Comparison of ENCODE assay signal across 8 mouse cellular contexts in the genomic region with DNA sequence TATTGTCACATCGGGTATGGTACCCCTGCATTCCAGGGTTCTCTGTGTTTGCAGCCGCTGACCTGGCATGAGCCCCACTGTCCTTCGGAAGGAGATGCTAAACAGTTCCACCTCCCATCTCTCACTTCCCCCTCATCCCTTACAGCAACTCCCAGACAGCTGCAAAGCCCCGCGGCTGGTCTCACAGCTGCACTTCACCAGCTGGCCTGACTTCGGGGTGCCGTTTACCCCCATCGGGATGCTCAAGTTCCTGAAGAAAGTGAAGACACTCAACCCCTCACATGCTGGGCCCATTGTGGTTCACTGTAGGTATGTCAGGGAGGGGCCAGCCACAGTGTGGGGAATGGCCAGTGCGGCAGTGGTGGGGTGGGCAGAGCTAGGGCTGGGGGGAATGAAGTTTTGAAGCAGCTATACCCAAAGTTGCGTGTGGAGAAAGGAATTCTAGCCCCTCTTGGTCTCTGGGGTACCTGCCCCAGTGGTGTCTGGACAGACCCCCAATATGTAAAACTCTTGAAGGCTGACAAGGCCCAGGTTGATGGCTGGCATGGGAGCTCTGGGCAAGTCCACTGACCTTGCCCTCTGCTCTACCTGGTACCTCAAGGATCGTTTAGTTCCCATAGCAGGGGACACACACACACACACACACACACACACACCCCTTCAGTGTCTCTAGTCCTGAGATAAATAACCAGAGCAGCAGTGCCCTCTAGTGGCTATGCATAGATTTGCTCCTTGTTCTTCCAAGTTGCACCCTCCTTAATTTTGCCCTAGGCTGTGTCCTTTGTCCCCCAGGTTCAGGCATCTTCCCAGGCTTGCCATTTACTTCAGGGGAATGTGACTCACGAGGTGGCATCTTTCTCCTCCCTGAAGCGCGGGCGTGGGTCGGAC. TPM values are rescaled to one million over a fixed set of nuclear protein-coding genes. Genes with fewer than 3 reads are reported as not detected.
DNase-seq lines count a peak whose midpoint lies in the region; ATAC-seq and TF ChIP-seq lines count a peak whose summit lies in the region.

No protein-coding gene starts in this region.

- peaks cover 2% of the 10 kb centered on the region; the same call in 1 of the 2 replicates for H3K36me3 ChIP-seq in neural tube, embryonic 15.5 days
- H3K36me3 ChIP-seq in forebrain, embryonic 14.5 days (ENCODE audit: control insufficient read depth, insufficient read depth, low read length), result no peaks in the 10 kb centered on the region
- no peaks in the 10 kb centered on the region for H3K36me3 ChIP-seq in midbrain, embryonic 13.5 days
- H3K36me3 ChIP-seq in stomach, postnatal 0 days (ENCODE audit: control insufficient read depth, insufficient read depth, low read length), result peaks cover 4% of the 10 kb centered on the region; the same call in 1 of the 2 replicates

- peak; percentile 61 for DNase-seq in neural tube, embryonic 10.5 days (ENCODE audit: extremely low spot score, low spot score)
- peak; percentile 47 for DNase-seq in c-Kit-positive CD71-positive TER-119-negative erythroid progenitor cells, embryonic 14.5 days (ENCODE audit: low read depth)
- DNase-seq in forebrain, embryonic 14.5 days (ENCODE audit: low spot score), result peak; percentile 90
- DNase-seq in hindlimb bud, embryonic 11.5 days (ENCODE audit: extremely low spot score, low read depth, low spot score), result peak; percentile 44
- DNase-seq in left cerebral cortex, adult 2 months (ENCODE audit: extremely low spot score in 1 of 2, low spot score in 2 of 2), result peak; percentile 53 to 59
- peak; percentile 59 for DNase-seq in stomach, postnatal 0 days (ENCODE audit: low spot score)

- TF ChIP-seq CTCF in left cerebral cortex, adult 2 months (IDR thresholded peaks at IDR 0.05), result peak; percentile 77
- peak; percentile 91 for TF ChIP-seq CTCF in stomach, postnatal 0 days (IDR thresholded peaks at IDR 0.05; ENCODE audit: low read depth)

- no peaks in the 10 kb centered on the region for H3K27me3 ChIP-seq in neural tube, embryonic 15.5 days (replicated peaks)
- H3K27me3 ChIP-seq in forebrain, embryonic 14.5 days (replicated peaks; ENCODE audit: control insufficient read depth, insufficient read depth, low read length), result no peaks in the 10 kb centered on the region
- peaks cover 4% of the 10 kb centered on the region; the same call in 1 of the 2 replicates for H3K27me3 ChIP-seq in midbrain, embryonic 13.5 days
- no peaks in the 10 kb centered on the region for H3K27me3 ChIP-seq in stomach, postnatal 0 days (ENCODE audit: control insufficient read depth, insufficient read depth, low read length)

- no peak overlapping the region for H3K27ac ChIP-seq in neural tube, embryonic 15.5 days (replicated peaks)
- H3K27ac ChIP-seq in forebrain, embryonic 14.5 days (ENCODE audit: low read depth, low read length), result no peak overlapping the region
- H3K27ac ChIP-seq in left cerebral cortex, adult 2 months, result no peak overlapping the region
- no peak overlapping the region for H3K27ac ChIP-seq in midbrain, embryonic 13.5 days
- no peak overlapping the region for H3K27ac ChIP-seq in stomach, postnatal 0 days (replicated peaks)

- WGBS in neural tube, embryonic 15.5 days, result 34% methylated on average over 16 of the region's 16 CpGs
- WGBS in forebrain, embryonic 14.5 days, result 42% methylated on average over 16 of the region's 16 CpGs
- WGBS in midbrain, embryonic 13.5 days, result 42% methylated on average over 16 of the region's 16 CpGs
- 37% methylated on average over 16 of the region's 16 CpGs for WGBS in stomach, postnatal 0 days

- H3K9me3 ChIP-seq in neural tube, embryonic 15.5 days (replicated peaks), result no peaks in the 10 kb centered on the region
- no peaks in the 10 kb centered on the region for H3K9me3 ChIP-seq in forebrain, embryonic 14.5 days (replicated peaks; ENCODE audit: control insufficient read depth, low read length)
- H3K9me3 ChIP-seq in midbrain, embryonic 13.5 days, result no peaks in the 10 kb centered on the region
- H3K9me3 ChIP-seq in stomach, postnatal 0 days (ENCODE audit: control insufficient read depth, low read length), result no peaks in the 10 kb centered on the region

- no peaks in the 10 kb centered on the region for H3K4me1 ChIP-seq in neural tube, embryonic 15.5 days
- H3K4me1 ChIP-seq in forebrain, embryonic 14.5 days (ENCODE audit: control insufficient read depth, insufficient read depth, low read length), result no peaks in the 10 kb centered on the region
- H3K4me1 ChIP-seq in midbrain, embryonic 13.5 days (replicated peaks), result peaks cover 6% of the 10 kb centered on the region; the same call in 1 of the 2 replicates
- H3K4me1 ChIP-seq in stomach, postnatal 0 days (replicated peaks; ENCODE audit: control insufficient read depth, insufficient read depth), result no peaks in the 10 kb centered on the region

- H3K4me3 ChIP-seq in neural tube, embryonic 15.5 days (replicated peaks), result no peak overlapping the region
- H3K4me3 ChIP-seq in forebrain, embryonic 14.5 days (ENCODE audit: low read depth, low read length), result no peak overlapping the region
- H3K4me3 ChIP-seq in left cerebral cortex, adult 2 months, result no peak overlapping the region
- H3K4me3 ChIP-seq in midbrain, embryonic 13.5 days (replicated peaks), result no peak overlapping the region
- no peak overlapping the region for H3K4me3 ChIP-seq in stomach, postnatal 0 days (ENCODE audit: low read depth, low read length)

- intact Hi-C loops in left cerebral cortex, adult 2 months (cut with DNase I), result loop anchor here (1.0 to 10.0 kb wide), 3 partner anchors 37 to 264 kb away; a partner anchor contains a TSS

- no peak for TF ChIP-seq EP300 in stomach, postnatal 0 days (optimal IDR thresholded peaks at IDR 0.05)

- no peak for ATAC-seq in neural tube, embryonic 15.5 days (ENCODE audit: low FRiP score)
- ATAC-seq in forebrain, embryonic 14.5 days, result peak; percentile 54
- peak; percentile 66; the same call in 1 of the 2 replicates for ATAC-seq in midbrain, embryonic 13.5 days
- ATAC-seq in stomach, postnatal 0 days (ENCODE audit: low FRiP score, low TSS enrichment), result peak; percentile 30

- no peak overlapping the region for H3K9ac ChIP-seq in neural tube, embryonic 15.5 days (replicated peaks)
- H3K9ac ChIP-seq in forebrain, embryonic 14.5 days (ENCODE audit: low read length), result no peak overlapping the region
- H3K9ac ChIP-seq in midbrain, embryonic 13.5 days (replicated peaks), result no peak overlapping the region
- H3K9ac ChIP-seq in stomach, postnatal 0 days (ENCODE audit: low read length), result no peak overlapping the region

- H3K4me2 ChIP-seq in neural tube, embryonic 15.5 days, result no peak overlapping the region
- no peak overlapping the region for H3K4me2 ChIP-seq in forebrain, embryonic 14.5 days (ENCODE audit: low read length)
- H3K4me2 ChIP-seq in midbrain, embryonic 13.5 days (replicated peaks), result no peak overlapping the region
- no peak overlapping the region for H3K4me2 ChIP-seq in stomach, postnatal 0 days (replicated peaks; ENCODE audit: low read depth)

RNA-seq across cellular contexts. Expression of a gene that starts 47.1 kb away (rescaled TPM):
- 3.9 and 11.6 TPM in 2 replicates for polyA plus RNA-seq in neural tube, embryonic 15.5 days (2015; fragmentation: Nextera tagmentation; extraction: Ambion mirVana)
- polyA plus RNA-seq in forebrain, embryonic 14.5 days (2014; fragmentation: Nextera tagmentation; extraction: Ambion mirVana), result 22.9 and 28.8 TPM in 2 replicates
- under 1 TPM; 0.35 to 0.41 TPM for total RNA-seq in left cerebral cortex, adult 2 months (2021)
- 17.7 and 18.8 TPM in 2 replicates for polyA plus RNA-seq in midbrain, embryonic 13.5 days (2015; fragmentation: Nextera tagmentation; extraction: Ambion mirVana)
- polyA plus RNA-seq in stomach, postnatal 0 days (2015; fragmentation: Nextera tagmentation; extraction: Ambion mirVana), result 5.5 and 7.8 TPM in 2 replicates
